Mouse (Mus musculus) liver, embryonic 15.5 days (tissue): ENCODE data around the gene Cdc26. TPM values are rescaled to one million over a fixed set of nuclear protein-coding genes. Genes with fewer than 3 reads are reported as not detected.

ENCODE experiments used
- polyA plus RNA-seq: library from polyadenylated mRNA; unstranded; fragments of >200 nt; fragmentation: Nextera tagmentation; extraction: Ambion mirVana; gene quantifications from 2 replicates; pipeline ENCODE4 v1.2.1, GENCODE M21; 2015

Cdc26 gene
- polyA plus RNA-seq, 1 experiment from 2014 or later, result 57.4 TPM

Other genes with a start within 250 kb of the Cdc26 start
- 0.31 and 0.43 TPM in 2 replicates for gene Zfp37, start 177.6 kb downstream of the Cdc26 start, polyA plus RNA-seq
- gene Slc31a2, start 146.1 kb downstream of the Cdc26 start, polyA plus RNA-seq, result 9.1 and 9.8 TPM in 2 replicates
- gene Fkbp15, start 48.1 kb downstream of the Cdc26 start, polyA plus RNA-seq, result 14.1 and 15.6 TPM in 2 replicates
- 51.4 and 57.0 TPM in 2 replicates for gene Slc31a1, start 47.9 kb downstream of the Cdc26 start, polyA plus RNA-seq
- gene Prpf4, start 155 bp upstream of the Cdc26 start, polyA plus RNA-seq, result 9.1 and 9.3 TPM in 2 replicates
- not detected in 2 replicates for gene Rnf183, start 26.6 kb upstream of the Cdc26 start, polyA plus RNA-seq
- gene Wdr31, start 62.3 kb upstream of the Cdc26 start, polyA plus RNA-seq, result 0.86 and 0.88 TPM in 2 replicates
- gene Bspry, start 71.4 kb upstream of the Cdc26 start, polyA plus RNA-seq, result 0.22 and 0.32 TPM in 2 replicates
- gene Hdhd3, start 94.8 kb upstream of the Cdc26 start, polyA plus RNA-seq, result 7.8 and 9.6 TPM in 2 replicates
- 582 and 589 TPM in 2 replicates for gene Alad, start 111.3 kb upstream of the Cdc26 start, polyA plus RNA-seq
- gene Pole3, start 116.4 kb upstream of the Cdc26 start, polyA plus RNA-seq, result 51.3 and 52.9 TPM in 2 replicates
- 0.06 and 0.15 TPM in 2 replicates for gene 4933430I17Rik, start 116.7 kb upstream of the Cdc26 start, polyA plus RNA-seq
- 5.4 and 5.8 TPM in 2 replicates for gene Rgs3, start 151.2 kb upstream of the Cdc26 start, polyA plus RNA-seq